Mouse (Mus musculus) regulatory T cell (primary cell): ENCODE results near the gene Cmtm3.

ENCODE experiments used
- in situ Hi-C: fragments of 300-600 bp; cut with MboI, MseI; formaldehyde crosslinking; loops from one replicate; pipeline ENCODE4 v1.15.1; 2025; ENCODE audit warnings: high pct_unique_total_duplicates

Cmtm3 gene

DNA sequence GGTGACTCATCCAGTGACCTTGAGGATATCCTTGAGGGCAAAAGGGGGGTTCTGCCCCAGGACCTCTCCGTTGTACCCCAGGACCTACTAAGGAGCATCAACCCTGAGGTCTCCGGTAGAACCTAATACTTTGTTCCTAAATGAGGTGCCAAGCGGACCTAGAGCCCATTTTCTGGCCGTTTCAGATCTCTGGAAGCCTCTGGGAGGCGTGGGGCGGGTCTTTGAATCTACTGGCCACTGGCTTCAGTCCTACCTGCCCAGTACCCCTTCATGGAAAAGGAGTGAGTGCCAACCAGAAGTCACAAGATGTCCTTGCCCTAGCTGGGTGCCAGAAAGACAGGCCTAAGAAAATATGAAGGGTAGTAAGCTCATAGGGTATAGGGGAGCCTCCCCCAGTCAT is 2.5 kb downstream of the Cmtm3 start:
- in situ Hi-C loops: loop anchor here (5.0 to 10.0 kb wide), 2 partner anchors 101 to 223 kb away; partner anchors contain the start of gene Dync1li2

DNA sequence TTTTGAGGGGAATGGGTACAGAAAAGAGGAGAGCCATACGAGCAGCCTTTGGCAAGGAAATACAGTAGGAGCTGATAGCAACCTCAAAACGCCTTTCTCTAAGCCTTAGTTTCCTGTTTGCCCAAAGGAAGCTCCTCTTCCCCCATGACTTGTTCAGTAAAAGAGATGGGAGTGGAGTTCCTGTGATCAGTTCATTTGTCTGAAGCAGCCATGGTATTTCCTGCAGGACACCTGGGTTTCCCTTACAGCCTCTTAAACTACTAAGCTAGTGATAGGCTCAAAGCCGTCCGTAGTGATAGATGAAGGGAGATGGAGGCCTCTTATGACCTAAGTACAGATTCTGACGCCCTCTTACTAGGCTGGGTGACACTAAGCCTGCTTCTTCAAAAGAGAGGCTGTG is 3.2 kb downstream of the Cmtm3 start:
- in situ Hi-C loops: loop anchor here (5.0 to 10.0 kb wide), 2 partner anchors 100 to 222 kb away; partner anchors contain the start of gene Dync1li2

DNA sequence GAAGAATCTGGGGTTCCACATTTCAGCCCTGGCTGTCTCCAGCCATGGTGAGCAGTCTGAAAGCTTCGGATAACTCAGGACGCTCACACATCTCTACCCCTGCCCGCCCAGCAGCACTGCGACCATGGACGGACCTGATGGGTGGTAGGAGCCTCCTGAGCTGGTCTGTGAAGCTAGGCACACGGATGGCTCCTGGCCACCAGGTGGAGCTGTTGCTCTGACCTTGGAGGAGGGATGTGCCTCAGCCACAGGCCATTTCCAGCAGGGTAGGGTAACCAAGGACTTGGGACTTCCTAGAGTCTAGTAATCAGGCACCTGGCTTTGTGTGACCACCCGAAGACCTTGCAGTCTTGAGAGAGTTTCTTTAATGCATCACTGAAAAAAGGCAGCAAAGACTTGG is 4.7 kb downstream of the Cmtm3 start:
- in situ Hi-C loops: loop anchor here (5.0 to 10.0 kb wide), 2 partner anchors 98 to 221 kb away; partner anchors contain the start of gene Dync1li2

DNA sequence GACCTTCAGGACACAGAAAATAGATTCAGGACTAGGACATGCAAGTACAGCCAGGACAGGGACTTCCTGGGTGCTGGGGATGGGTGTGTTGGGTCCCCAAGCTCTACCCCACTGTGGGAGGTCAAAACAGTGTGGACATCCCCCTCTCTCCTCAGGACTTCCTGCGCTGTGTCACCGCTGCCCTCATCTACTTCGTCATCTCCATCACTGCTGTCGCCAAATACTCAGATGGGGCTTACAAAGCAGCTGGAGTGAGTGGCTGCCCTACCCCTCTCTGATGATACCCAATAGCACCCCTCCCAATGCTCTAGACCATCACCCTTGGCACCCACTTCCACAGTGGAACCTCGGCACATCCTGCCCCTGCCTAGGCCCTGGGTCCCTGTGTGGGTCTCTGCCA is 5.4 kb downstream of the Cmtm3 start:
- in situ Hi-C loops: loop anchor here (5.0 to 10.0 kb wide), 2 partner anchors 98 to 220 kb away; partner anchors contain the start of gene Dync1li2

DNA sequence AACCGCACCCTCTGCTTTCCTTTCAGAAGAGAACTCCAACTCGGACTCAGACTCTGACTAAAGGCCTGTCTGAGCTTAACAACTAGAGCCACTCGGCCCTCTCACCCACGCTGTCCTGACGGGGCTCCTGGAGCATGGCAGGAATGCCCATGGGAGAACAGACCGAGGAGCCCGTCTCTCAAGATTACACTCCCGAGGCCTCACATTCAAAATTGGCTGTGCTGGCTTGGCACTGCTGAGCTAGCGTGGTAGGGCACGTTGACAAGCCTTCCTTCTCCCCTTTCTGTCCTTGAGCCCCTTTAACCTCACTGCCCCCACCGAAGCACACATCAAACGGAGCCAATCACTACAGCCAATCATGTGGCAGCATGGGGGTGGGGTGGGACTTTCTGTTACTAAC is 7.5 kb downstream of the Cmtm3 start:
- in situ Hi-C loops: loop anchor here (10.0 kb wide), 1 partner anchor 218 kb away; no protein-coding TSS in a partner anchor

GRCm38 (mm10) chr8:104348971-104349370 is 9.8 kb downstream of the Cmtm3 start:
- in situ Hi-C loops: loop anchor here (10.0 kb wide), 1 partner anchor 216 kb away; no protein-coding TSS in a partner anchor

DNA sequence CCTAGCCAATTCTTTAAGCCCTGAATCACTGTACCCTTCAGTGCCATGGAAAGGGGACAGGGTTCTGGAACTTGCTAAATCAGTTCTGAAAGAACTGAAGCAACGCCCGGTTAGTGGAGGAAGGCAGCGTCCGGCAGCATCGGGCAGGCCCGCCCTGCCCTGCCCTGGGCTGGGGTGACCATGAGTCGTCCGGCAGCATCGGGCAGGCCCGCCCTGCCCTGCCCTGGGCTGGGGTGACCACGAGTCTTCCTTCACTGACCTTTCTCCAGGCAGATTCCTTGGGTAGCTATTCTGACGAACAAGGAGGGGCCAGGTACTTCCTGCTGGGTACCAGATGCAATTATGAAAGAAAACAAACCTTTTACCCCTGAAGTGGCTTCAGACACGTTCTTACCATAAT is 10.8 kb downstream of the Cmtm3 start:
- in situ Hi-C loops: no loop called here

- in situ Hi-C loops: no loop called here
These were observed 14.0 kb downstream of the Cmtm3 start for GRCm38 (mm10) chr8:104353186-104353585.

- in situ Hi-C loops: no loop called here
These were observed 15.3 kb downstream of the Cmtm3 start for GRCm38 (mm10) chr8:104354504-104354903.

- in situ Hi-C loops: loop anchor here (5.0 kb wide), 1 partner anchor 129 kb away; no protein-coding TSS in a partner anchor
These were observed 19.4 kb downstream of the Cmtm3 start for GRCm38 (mm10) chr8:104358637-104359036.

GRCm38 (mm10) chr8:104359778-104360456 is 20.7 kb downstream of the Cmtm3 start:
- in situ Hi-C loops: loop anchor here (5.0 kb wide), 1 partner anchor 127 kb away; no protein-coding TSS in a partner anchor

GRCm38 (mm10) chr8:104365695-104366094 is 26.5 kb downstream of the Cmtm3 start:
- in situ Hi-C loops: no loop called here

DNA sequence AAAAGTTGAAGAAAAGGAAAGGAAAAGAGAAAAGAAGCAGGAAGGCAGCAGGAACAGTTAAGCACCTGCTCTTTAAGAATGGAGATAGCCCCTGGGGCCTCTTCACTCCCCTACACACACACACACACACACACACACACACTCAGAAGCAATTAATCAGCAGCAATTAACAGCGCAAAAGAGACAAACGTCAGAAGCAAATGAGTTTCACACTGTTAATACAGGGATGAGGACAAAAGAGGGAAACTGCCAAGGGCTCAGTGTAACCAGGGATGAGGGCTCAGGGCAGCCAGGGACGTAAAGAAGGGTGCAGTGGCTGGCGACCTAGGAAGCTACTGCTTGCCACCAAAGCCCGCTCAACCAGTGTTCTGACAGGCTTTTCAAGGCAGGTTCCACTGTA is 28.2 kb downstream of the Cmtm3 start:
- in situ Hi-C loops: no loop called here

DNA sequence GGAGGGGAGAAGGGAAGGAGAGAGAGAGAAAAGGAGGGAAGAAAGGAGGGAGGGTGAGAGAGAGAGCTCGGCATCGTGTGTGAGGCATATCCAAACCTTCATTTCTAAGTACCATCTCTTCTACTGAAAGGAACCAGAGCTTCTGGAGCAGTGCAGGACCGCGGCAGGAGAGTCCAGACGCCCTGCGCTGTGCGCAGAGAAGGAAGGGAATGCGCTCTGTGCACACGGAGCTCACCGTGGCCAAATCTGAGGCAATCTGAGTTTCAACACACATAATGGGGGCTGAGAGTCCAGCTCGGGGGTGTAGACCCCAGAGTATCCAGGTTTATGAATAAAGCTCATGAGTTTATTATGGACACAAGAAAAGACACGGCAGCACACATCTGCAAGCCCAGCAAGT is 30.4 kb downstream of the Cmtm3 start:
- in situ Hi-C loops: no loop called here

DNA sequence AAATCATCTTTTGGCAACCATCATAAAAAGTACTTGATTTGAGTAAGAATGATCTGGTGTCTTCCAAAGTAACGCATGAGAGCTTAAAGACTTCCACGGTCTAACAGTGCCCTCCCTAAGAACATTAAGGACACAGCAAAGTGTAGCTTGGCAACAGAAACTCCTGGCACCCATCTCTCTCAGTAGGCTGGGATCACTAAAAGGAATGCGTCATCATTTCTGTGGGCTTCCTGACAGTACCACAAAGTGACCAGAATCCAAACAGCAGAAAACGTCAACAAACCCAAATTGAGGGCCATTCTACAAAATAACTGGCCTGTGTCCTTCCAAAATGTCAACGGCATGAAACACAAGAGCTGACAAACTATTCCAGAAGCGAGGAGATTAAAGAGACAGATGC is 30.9 kb downstream of the Cmtm3 start:
- in situ Hi-C loops: no loop called here

DNA sequence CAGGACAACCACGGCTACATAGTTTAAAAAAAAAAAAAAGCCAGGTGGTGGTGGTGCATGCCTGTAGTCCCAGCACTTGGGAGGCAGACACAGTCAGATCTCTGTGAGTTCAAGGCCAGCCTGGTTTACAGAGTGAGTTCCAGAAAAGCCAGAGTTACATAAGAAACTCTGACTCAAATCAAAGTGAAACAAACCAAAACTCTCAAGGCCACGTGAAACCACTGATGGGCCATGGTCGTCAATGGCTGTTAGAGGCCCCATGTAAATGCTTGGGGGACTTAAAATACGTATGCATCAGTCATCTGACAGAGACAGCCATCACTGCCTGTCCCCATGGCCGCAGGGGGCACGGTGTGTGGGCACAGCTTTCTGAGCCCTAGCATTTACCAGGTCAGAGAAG is 31.9 kb downstream of the Cmtm3 start:
- in situ Hi-C loops: no loop called here

DNA sequence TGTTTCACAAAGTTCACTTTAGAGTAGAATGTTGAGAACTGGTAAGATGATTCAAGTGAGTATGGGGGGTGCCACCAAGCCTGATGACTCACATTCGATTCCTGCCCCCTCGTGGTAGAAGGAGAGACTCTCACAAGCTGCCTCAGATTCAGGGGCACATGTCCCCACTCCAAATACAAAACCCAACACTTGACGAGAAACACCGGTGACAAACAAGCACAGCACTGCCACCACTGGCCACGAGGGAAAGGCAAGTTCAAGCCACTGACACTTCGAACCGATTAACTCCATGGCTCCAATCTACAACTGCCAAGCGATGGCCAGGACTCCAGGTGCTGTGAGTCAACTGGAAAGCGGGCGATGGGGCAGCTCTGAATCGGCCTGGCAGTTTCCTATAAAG is 34.6 kb downstream of the Cmtm3 start:
- in situ Hi-C loops: no loop called here

- in situ Hi-C loops: no loop called here
These were observed 35.1 kb downstream of the Cmtm3 start for GRCm38 (mm10) chr8:104374269-104374668.

- in situ Hi-C loops: no loop called here
These were observed 35.9 kb downstream of the Cmtm3 start for GRCm38 (mm10) chr8:104374864-104375846.

GRCm38 (mm10) chr8:104375959-104376358 is 36.7 kb downstream of the Cmtm3 start:
- in situ Hi-C loops: no loop called here

GRCm38 (mm10) chr8:104376669-104377068 is 37.5 kb downstream of the Cmtm3 start:
- in situ Hi-C loops: no loop called here

GRCm38 (mm10) chr8:104379301-104379836 is 40.2 kb downstream of the Cmtm3 start:
- in situ Hi-C loops: no loop called here
